Mouse (Mus musculus) olfactory bulb, adult 2 months (tissue): ENCODE data around the gene Tbc1d15. TPM values are rescaled to one million over a fixed set of nuclear protein-coding genes. Genes with fewer than 3 reads are reported as not detected.

Experiments used
- H3K27ac ChIP-seq: fragments of 200-500 bp; 2 replicates; pipeline ENCODE4 v1.5.1; 2012; ENCODE audit warnings: low read depth, low read length; ENCODE audit not compliant: insufficient read depth
- H3K4me1 ChIP-seq: fragments of 200-500 bp; 2 replicates; pipeline ENCODE4 v1.6.1; 2012; ENCODE audit warnings: low read length; ENCODE audit not compliant: control insufficient read depth, insufficient read depth
- H3K4me3 ChIP-seq: fragments of 200-500 bp; 2 replicates; pipeline ENCODE4 v1.5.1; 2012; ENCODE audit warnings: mild to moderate bottlenecking, low read depth, low read length, moderate library complexity; ENCODE audit not compliant: insufficient read depth
- CTCF ChIP-seq: fragments of 200-500 bp; IDR thresholded peaks from 2 replicates; pipeline ENCODE4 v1.5.1; 2012; ENCODE audit warnings: low read depth, mild to moderate bottlenecking, low read length, moderate library complexity; ENCODE audit not compliant: insufficient read depth
- POLR2A ChIP-seq: fragments of 200-500 bp; IDR thresholded peaks from 2 replicates; pipeline ENCODE4 v1.6.1; 2012; ENCODE audit warnings: mild to moderate bottlenecking, low read depth, low read length, moderate library complexity; ENCODE audit not compliant: insufficient read depth
- WGBS: fragments of 180-500 bp; shearing (Covaris S2); methylation state at CpG from one replicate; pipeline ENCODE4 v1.1.7; 2018; 5-methylcytosine and 5-hydroxymethylcytosine counted together
- polyA plus RNA-seq: library from polyadenylated mRNA; stranded (reverse); fragments of >200 nt; gene quantifications from 2 replicates; pipeline ENCODE4 v1.2.4, GENCODE M21; 2012; ENCODE audit warnings: low replicate concordance; ENCODE audit not compliant: missing spikeins, insufficient read depth, insufficient read length

Tbc1d15 gene
- polyA plus RNA-seq, 1 experiment: not detected

DNA sequence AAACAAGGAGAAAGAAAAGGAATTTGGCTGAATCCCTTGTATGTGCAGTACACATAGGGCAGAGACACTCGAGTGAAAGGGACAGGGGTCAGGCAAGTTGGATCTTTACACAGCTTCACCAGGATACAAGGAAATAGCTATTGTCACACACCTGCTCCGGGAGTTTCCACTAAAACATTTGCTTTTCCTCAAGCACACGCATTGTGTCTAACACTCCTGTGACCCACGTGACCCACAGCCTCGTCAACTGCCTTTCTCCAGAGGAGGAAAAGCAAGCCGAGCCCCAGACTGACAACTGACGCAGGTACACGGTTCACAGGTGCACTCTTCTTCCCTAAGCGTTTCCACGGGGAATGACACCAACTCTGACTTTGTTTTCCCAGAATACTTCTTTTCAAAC lies 32.9 kb upstream of the Tbc1d15 start:
- H3K27ac ChIP-seq: no peak overlapping the region
- 78% methylated on average over 10 of the region's 10 CpGs for WGBS
- no peak overlapping the region for H3K4me3 ChIP-seq
- no peak for TF ChIP-seq CTCF
- TF ChIP-seq POLR2A: no peak
- no peaks in the 10 kb centered on the region for H3K4me1 ChIP-seq

DNA sequence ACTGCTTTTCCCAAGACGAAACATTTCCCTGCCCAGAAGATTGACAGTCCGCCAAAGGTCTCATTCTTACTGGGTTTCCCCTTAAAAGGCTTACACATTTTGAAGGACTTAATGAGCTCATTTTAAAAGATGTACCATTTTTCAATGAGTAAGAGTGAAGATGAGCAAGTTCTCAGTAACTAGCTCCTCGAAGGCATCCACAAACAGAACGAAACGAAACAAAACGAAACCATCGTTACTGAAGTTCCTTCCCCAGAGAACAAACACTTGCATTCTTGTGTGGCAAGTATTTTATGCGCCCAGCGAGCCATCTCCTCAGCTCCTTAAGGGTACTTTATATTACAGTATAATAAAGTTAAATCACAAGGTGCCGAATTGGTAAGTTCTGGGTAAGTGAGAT lies 30.1 kb upstream of the Tbc1d15 start:
- no peak for TF ChIP-seq CTCF
- no peak for TF ChIP-seq POLR2A
- WGBS: 86% methylated on average over 10 of the region's 10 CpGs
- no peak overlapping the region for H3K4me3 ChIP-seq
- H3K4me1 ChIP-seq: no peaks in the 10 kb centered on the region
- H3K27ac ChIP-seq: no peak overlapping the region

DNA sequence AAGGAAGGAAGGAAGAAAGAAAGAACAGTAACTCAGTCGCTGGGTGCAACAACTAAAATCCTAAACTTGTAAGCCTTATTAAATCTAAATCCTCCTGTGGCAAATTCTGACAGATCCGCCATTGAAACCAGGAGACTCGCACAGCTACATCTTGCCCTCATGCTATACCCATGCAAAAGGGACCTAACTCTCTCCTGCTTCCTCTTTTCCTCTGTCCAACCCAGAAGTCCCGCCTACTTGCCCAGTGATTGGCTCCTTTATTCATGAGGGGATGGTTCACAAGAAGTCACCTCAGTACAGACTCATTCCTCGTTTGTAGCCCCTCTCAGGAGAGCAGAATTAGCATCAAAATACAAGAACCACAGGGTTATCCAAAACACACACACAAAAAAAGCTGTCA lies 20.4 kb upstream of the Tbc1d15 start:
- Histone ChIP-seq H3K4me1 (no peaks in the 10 kb centered on the region), H3K4me3 (no peak overlapping the region), H3K27ac (no peak overlapping the region)
- WGBS: 58% methylated on average over 5 of the region's 5 CpGs
- no peak for TF ChIP-seq CTCF

DNA sequence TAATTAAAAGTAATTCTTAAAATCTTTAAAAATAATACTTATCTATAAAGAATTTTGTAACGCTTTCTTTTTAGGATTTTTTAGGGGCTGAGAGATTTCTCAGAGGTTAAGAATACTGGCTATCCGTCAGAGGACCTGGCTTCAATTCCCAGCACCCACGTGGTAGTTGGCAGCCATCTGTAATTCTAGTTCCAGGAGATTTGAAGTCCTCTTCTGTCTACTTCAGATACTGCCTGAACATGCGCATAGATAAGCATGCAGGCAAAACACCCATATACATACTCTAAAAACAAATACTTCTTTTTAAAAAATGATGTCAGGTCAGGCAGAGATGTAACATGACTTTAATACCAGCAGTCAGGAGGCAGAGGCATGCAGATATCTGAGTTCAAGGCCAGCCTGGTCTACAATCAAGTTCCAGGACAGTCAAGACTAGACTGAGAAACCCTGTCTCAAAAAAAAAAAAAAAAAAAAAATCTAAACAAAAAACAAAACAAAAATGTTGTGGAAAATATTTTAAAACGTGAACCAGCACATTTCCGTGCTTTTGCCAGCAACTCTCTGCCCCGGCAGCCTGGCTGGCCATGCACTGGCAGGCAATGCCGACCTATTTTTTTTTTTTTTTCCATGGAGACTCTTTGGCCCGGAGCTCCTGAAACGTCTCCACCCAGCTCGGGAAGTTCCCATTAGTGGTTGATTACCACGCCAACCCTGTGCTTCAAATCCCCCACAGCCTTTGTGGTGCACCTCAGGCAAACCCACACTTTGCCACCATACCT lies 19.5 kb upstream of the Tbc1d15 start:
- TF ChIP-seq POLR2A (no peak), CTCF (no peak)
- 82% methylated on average over 12 of the region's 12 CpGs for WGBS

DNA sequence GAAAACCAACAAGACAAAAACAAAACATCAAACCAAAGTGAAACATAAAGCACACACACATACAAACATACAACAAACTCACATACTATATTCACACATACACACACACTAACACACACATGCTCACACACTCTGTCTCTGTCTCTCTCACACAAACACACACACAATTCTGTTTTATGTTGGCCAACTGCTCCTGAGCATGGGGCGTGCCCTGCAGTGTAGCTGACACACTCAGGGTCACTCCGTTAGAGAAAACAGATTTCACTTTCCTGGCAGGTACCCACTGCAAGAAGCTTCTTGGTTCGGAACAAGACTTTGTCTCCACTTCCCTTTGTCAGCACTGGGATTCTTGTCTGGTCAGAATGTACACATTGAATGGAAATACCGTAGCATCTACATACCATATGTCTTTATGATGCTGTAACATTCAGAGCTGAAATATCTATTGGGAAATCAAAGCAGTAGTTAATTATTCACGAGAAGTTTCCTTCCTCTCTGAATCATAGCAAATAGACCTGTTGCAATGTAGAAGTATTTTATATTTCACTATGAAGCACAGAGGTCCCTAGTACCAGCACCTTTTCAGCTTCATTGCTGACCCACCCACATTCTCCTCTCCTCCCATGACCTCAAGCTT lies 11.8 kb upstream of the Tbc1d15 start:
- 76% methylated on average over 5 of the region's 5 CpGs for WGBS
- Histone ChIP-seq H3K27ac (no peak overlapping the region), H3K4me3 (no peak overlapping the region), H3K4me1 (no peaks in the 10 kb centered on the region)
- TF ChIP-seq POLR2A (no peak), CTCF (no peak)

More for the DNA sequence above, 19.5 kb upstream of the Tbc1d15 start:
- Histone ChIP-seq H3K4me1 (no peaks in the 10 kb centered on the region), H3K4me3 (no peak overlapping the region), H3K27ac (no peak overlapping the region)

DNA sequence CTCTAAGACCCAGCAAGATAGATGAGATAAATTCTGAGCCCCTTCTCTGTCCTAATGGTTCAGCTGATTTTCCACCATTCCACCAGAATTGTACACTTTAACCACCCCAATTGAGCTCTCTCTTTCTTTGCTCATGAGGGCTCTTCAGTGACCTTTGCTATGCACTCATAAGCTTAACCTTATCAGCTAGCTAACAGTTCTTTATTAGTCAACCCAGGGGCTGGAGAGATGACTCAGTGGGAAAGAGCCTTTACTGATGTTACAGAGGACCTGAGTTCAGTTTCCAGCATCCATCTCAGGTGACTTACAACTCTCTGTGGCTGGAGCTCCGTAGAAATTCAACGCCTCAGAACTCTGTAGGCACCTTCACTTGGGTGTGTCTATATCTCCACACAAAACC lies 11.0 kb upstream of the Tbc1d15 start:
- WGBS: 88% methylated on average over 2 of the region's 2 CpGs
- Histone ChIP-seq H3K4me3 (no peak overlapping the region), H3K27ac (no peak overlapping the region), H3K4me1 (no peaks in the 10 kb centered on the region)
- TF ChIP-seq CTCF (no peak), POLR2A (no peak)

DNA sequence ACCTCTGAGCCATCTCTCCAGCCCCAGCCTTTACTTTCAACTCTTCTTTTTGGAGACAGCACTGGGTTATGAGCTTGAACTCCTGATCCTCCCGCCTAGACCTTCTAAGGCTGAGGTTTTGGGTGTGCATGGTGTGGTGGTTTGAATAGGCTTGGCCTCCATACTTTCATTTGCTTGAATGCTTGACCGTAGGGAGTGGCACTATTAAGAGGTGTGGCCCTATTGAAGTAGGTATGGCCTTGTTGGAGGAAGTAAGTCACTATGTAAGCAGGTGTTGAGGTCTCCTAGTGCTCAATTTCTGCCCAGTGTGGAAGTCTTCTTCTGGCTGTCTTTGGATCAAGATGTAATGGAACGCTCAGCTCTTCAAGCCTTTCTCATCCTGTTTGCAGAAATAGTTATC lies 10.2 kb upstream of the Tbc1d15 start:
- WGBS: 92% methylated on average over 3 of the region's 3 CpGs
- H3K27ac ChIP-seq: no peak overlapping the region
- no peaks in the 10 kb centered on the region for H3K4me1 ChIP-seq
- no peak overlapping the region for H3K4me3 ChIP-seq
- TF ChIP-seq CTCF (no peak), POLR2A (no peak)

DNA sequence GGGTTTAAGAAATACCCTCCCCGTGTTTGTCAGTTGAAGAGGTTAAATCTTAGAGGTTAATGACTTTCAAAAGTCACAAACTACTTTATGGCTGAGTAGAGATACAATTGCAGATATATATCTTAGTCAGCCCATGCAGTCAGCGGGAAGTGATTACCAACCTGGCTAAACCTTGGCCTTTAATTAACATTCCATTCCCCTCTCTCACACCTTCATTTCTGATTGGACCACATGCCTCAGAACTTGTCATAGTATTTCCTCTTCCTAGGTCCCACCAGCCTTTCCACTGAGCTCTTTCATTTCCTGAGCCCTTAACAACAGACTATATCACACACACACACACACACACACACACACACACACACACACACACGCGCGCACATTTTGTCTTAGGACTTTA lies 4.9 kb upstream of the Tbc1d15 start:
- no peak overlapping the region for H3K4me3 ChIP-seq

DNA sequence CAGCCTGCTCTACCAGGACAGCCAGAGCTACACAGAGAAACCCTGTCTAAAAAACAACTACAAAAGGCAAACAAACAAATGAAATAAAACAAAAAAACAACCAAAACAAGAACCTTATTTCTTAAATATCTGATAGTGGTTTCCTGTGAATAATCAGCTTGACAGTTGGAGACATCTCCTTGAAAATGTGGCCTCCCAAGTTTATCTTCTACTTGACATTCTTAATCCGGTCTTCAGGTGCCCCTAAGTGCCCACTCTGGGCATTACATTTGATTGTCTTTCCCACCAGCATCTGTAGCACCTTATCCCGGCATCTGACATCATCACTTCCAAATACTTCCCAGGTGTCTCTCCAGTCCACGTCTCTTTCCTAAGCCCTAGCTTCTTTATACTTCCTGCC lies 2.3 kb upstream of the Tbc1d15 start:
- 85% methylated on average over 3 of the region's 3 CpGs for WGBS
- Histone ChIP-seq H3K4me3 (no peak overlapping the region), H3K4me1 (peaks cover 5% of the 10 kb centered on the region; the same call in 1 of the 2 replicates), H3K27ac (no peak overlapping the region)
- no peak for TF ChIP-seq CTCF
- TF ChIP-seq POLR2A: no peak

More for the DNA sequence above, 4.9 kb upstream of the Tbc1d15 start:
- TF ChIP-seq POLR2A (no peak), CTCF (no peak)
- Histone ChIP-seq H3K4me1 (no peaks in the 10 kb centered on the region), H3K27ac (no peak overlapping the region)
- 85% methylated on average over 5 of the region's 5 CpGs for WGBS

DNA sequence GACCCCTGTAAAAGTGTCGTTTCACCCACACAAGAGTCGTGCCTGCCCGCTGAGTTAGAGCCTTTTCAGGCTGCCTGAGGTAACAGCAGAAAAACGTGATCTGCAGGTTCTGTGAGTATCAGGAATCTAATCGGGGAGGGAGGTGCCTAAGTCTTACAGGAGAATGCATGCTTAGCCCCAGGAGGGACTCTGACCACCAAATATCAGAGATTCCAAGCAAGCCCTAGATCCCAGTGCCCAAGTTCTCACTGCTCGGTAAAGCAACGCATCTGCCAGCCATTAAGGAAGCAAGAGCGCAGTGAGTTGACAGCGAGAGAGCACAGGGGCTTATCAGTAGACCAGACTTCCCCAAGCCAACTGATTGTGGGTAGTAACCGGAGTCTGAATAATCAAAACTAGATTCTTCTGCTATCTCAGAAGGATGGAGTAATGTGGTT lies 1.1 kb upstream of the Tbc1d15 start:
- no peak overlapping the region for H3K4me3 ChIP-seq
- no peak overlapping the region for H3K27ac ChIP-seq
- peaks cover 10% of the 10 kb centered on the region for H3K4me1 ChIP-seq
- 15% methylated on average over 10 of the region's 10 CpGs for WGBS
- no peak for TF ChIP-seq CTCF
- TF ChIP-seq POLR2A: no peak
